Mouse (Mus musculus): ENCODE measurements around the gene Pfkfb3. TPM values are rescaled to one million over a fixed set of nuclear protein-coding genes. Genes with fewer than 3 reads are reported as not detected.
A peak's percentile ranks its signal among the peaks of the same experiment; 100 is the strongest.

Gene Pfkfb3
- polyA plus RNA-seq, 1 experiment from 2014 or later, result 9.4 TPM

- DNase-seq (ENCODE audit: low spot score) (no peak), ATAC-seq (replicated peaks; ENCODE audit: low FRiP score, low read depth) (no peak)
- TF ChIP-seq CTCF (IDR thresholded peaks at IDR 0.05; ENCODE audit: low read depth), result no peak
- H3K27ac ChIP-seq, result no peak overlapping the region
- H3K9ac ChIP-seq (ENCODE audit: low read depth, low read length), result no peak overlapping the region
- no peaks in the 10 kb centered on the region for H3K9me3 ChIP-seq (replicated peaks; ENCODE audit: low read length)
- no peaks in the 10 kb centered on the region for H3K27me3 ChIP-seq (ENCODE audit: insufficient read depth, low read length)
- H3K4me2 ChIP-seq (ENCODE audit: low read length), result no peak overlapping the region
- H3K36me3 ChIP-seq (ENCODE audit: insufficient read depth, low read length), result no peaks in the 10 kb centered on the region
- H3K4me1 ChIP-seq (replicated peaks; ENCODE audit: insufficient read depth, low read length), result no peaks in the 10 kb centered on the region
- no peak overlapping the region for H3K4me3 ChIP-seq (replicated peaks; ENCODE audit: low read depth, low read length)
- WGBS, result 60% methylated on average over 7 of the region's 7 CpGs
Observed at GRCm38 (mm10) chr2:11566241-11566640, 12.4 kb upstream of the Pfkfb3 start.

DNA sequence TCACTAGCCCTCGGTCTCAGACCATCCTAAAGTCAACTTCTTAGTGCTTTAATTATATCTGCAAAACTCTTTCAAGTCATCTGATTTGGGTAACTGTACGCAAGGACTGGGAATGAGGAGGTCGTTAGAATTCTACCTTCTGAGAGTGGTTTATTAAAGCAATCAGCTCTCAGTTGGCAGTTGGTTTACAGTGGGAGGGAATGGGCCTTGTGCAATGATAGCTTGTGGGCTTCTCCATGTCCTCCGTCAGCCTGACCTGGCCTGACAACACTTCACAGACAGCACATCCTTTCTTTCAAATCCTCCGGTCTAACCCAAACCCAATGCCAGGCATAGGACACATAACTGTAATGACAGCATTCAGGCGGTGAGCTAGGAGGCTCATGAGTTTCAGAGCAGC, 10.9 kb upstream of the Pfkfb3 start:
- H3K4me1 ChIP-seq (replicated peaks; ENCODE audit: insufficient read depth, low read length), result no peaks in the 10 kb centered on the region
- no peaks in the 10 kb centered on the region for H3K27me3 ChIP-seq (ENCODE audit: insufficient read depth, low read length)
- no peak overlapping the region for H3K27ac ChIP-seq
- H3K4me3 ChIP-seq (replicated peaks; ENCODE audit: low read depth, low read length), result no peak overlapping the region
- no peaks in the 10 kb centered on the region for H3K36me3 ChIP-seq (ENCODE audit: insufficient read depth, low read length)
- WGBS, result 82% methylated on average over 6 of the region's 6 CpGs
- H3K4me2 ChIP-seq (ENCODE audit: low read length), result no peak overlapping the region
- H3K9ac ChIP-seq (ENCODE audit: low read depth, low read length), result no peak overlapping the region
- no peak for TF ChIP-seq CTCF (IDR thresholded peaks at IDR 0.05; ENCODE audit: low read depth)
- DNase-seq (ENCODE audit: low spot score) (no peak), ATAC-seq (replicated peaks; ENCODE audit: low FRiP score, low read depth) (no peak)
- no peaks in the 10 kb centered on the region for H3K9me3 ChIP-seq (replicated peaks; ENCODE audit: low read length)

DNA sequence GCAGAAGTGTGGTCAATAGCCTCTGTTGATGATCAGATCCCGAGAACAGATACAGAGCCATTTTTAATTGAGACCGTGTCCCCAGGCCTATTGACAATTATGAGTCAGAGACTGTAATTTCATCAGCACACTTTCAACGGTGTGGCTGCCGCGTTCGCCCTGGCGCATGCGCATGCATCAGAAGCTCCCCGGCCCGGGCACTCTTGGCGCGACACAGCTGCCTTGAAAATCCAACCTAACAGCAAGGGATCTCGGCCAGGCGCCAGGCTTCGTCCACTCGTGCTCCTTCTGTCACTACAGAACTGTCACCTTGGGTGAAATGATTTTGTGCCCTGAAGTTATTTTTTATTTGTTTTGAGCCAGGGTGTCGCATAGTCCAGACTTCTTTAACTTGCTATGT, 9.4 kb upstream of the Pfkfb3 start:
- Histone ChIP-seq H3K4me1 (replicated peaks; ENCODE audit: insufficient read depth, low read length) (no peaks in the 10 kb centered on the region), H3K27me3 (ENCODE audit: insufficient read depth, low read length) (no peaks in the 10 kb centered on the region), H3K36me3 (ENCODE audit: insufficient read depth, low read length) (no peaks in the 10 kb centered on the region), H3K27ac (no peak overlapping the region), H3K9ac (ENCODE audit: low read depth, low read length) (no peak overlapping the region), H3K9me3 (replicated peaks; ENCODE audit: low read length) (no peaks in the 10 kb centered on the region), H3K4me2 (ENCODE audit: low read length) (no peak overlapping the region), H3K4me3 (replicated peaks; ENCODE audit: low read depth, low read length) (no peak overlapping the region)
- ATAC-seq (replicated peaks; ENCODE audit: low FRiP score, low read depth) (no peak), DNase-seq (ENCODE audit: low spot score) (no peak)
- no peak for TF ChIP-seq CTCF (IDR thresholded peaks at IDR 0.05; ENCODE audit: low read depth)
- 87% methylated on average over 17 of the region's 17 CpGs for WGBS

DNA sequence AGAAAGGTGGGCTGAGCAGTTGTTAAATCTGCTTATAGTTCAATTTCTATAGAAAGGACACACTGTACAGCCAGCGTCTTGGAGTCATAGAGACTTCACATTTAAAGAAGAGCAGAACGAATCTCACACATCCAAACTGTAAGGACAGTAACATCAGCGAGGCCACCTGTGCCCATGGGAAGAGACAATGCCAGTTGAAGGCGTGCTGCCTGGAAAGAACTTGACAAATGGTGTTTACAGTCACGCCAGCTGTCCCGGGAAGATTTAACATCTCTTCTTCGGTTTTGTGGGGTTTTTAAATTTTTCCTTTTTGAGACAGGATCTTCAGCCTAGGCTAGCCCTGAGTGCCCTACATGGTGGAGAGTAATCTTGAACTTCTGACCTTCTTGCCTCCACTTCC, 4.8 kb upstream of the Pfkfb3 start:
- Histone ChIP-seq H3K4me3 (replicated peaks; ENCODE audit: low read depth, low read length) (no peak overlapping the region), H3K4me1 (replicated peaks; ENCODE audit: insufficient read depth, low read length) (no peaks in the 10 kb centered on the region), H3K4me2 (ENCODE audit: low read length) (no peak overlapping the region), H3K9ac (ENCODE audit: low read depth, low read length) (no peak overlapping the region), H3K27me3 (ENCODE audit: insufficient read depth, low read length) (no peaks in the 10 kb centered on the region), H3K27ac (no peak overlapping the region), H3K36me3 (ENCODE audit: insufficient read depth, low read length) (no peaks in the 10 kb centered on the region), H3K9me3 (replicated peaks; ENCODE audit: low read length) (no peaks in the 10 kb centered on the region)
- 71% methylated on average over 7 of the region's 7 CpGs for WGBS
- ATAC-seq (replicated peaks; ENCODE audit: low FRiP score, low read depth) (no peak), DNase-seq (ENCODE audit: low spot score) (no peak)
- no peak for TF ChIP-seq CTCF (IDR thresholded peaks at IDR 0.05; ENCODE audit: low read depth)

DNA sequence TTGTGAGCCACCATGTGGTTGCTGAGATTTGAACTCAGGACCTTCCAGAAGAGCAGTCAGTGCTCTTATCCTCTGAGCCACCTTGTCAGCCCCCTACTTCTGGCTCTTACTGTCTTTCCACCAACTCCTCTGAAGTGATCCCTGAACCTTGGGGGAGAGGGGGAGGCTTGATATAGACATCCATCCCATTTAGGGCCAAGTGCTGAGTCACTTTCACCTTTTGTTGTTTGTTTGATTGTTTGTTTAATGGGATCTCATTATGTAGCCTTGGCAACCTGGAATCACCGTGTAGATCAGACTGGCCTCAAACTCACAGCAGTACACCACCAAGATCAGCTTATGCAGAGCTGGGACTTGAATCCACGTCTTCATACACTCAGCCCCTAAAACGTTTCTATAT, 3.4 kb upstream of the Pfkfb3 start:
- H3K27me3 ChIP-seq (ENCODE audit: insufficient read depth, low read length), result no peaks in the 10 kb centered on the region
- ATAC-seq (replicated peaks; ENCODE audit: low FRiP score, low read depth) (no peak), DNase-seq (ENCODE audit: low spot score) (no peak)
- WGBS, result 41% methylated on average over 3 of the region's 3 CpGs
- no peaks in the 10 kb centered on the region for H3K36me3 ChIP-seq (ENCODE audit: insufficient read depth, low read length)
- peaks cover 6% of the 10 kb centered on the region for H3K4me1 ChIP-seq (replicated peaks; ENCODE audit: insufficient read depth, low read length)
- no peak for TF ChIP-seq CTCF (IDR thresholded peaks at IDR 0.05; ENCODE audit: low read depth)
- no peak overlapping the region for H3K4me2 ChIP-seq (ENCODE audit: low read length)
- no peak overlapping the region for H3K27ac ChIP-seq
- no peak overlapping the region for H3K4me3 ChIP-seq (replicated peaks; ENCODE audit: low read depth, low read length)
- H3K9ac ChIP-seq (ENCODE audit: low read depth, low read length), result no peak overlapping the region
- H3K9me3 ChIP-seq (replicated peaks; ENCODE audit: low read length), result no peaks in the 10 kb centered on the region

- no peak overlapping the region for H3K27ac ChIP-seq
- H3K36me3 ChIP-seq (ENCODE audit: insufficient read depth, low read length), result no peaks in the 10 kb centered on the region
- H3K27me3 ChIP-seq (ENCODE audit: insufficient read depth, low read length), result no peaks in the 10 kb centered on the region
- no peak overlapping the region for H3K9ac ChIP-seq (ENCODE audit: low read depth, low read length)
- 61% methylated on average over 6 of the region's 6 CpGs for WGBS
- no peak for ATAC-seq (replicated peaks; ENCODE audit: low FRiP score, low read depth)
- no peak overlapping the region for H3K4me3 ChIP-seq (replicated peaks; ENCODE audit: low read depth, low read length)
- no peak for TF ChIP-seq CTCF (IDR thresholded peaks at IDR 0.05; ENCODE audit: low read depth)
- no peaks in the 10 kb centered on the region for H3K9me3 ChIP-seq (replicated peaks; ENCODE audit: low read length)
- H3K4me1 ChIP-seq (replicated peaks; ENCODE audit: insufficient read depth, low read length), result peaks cover 6% of the 10 kb centered on the region
- H3K4me2 ChIP-seq (ENCODE audit: low read length), result no peak overlapping the region
- no peak for DNase-seq (ENCODE audit: low spot score)
Observed at GRCm38 (mm10) chr2:11555316-11555715, 1.4 kb upstream of the Pfkfb3 start.

DNA sequence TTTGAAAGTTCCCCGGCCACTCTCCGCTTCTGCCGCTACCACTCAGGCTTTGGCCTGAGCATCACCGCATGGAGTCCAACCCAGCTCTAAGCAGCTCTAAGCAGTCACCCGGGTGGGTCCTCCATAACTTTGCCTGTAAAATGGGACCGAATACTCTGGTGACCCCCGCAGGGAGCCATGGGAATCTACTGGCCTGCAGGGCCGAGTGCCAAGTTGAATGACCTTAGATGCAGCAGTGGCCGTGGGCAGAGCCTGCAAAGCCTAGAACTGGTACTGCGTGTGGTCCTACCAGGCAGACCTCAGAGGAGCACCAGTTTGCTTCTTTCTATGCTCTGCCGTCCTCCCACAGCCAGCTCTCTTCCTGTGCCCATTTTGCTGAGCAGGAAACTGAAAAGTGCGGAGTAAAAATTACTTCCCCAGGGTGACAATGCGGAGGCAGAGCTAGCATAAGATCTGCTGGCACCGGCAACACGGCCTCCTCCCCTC, 868 bp downstream of the Pfkfb3 start:
- peaks cover 6% of the 10 kb centered on the region for H3K4me1 ChIP-seq (replicated peaks; ENCODE audit: insufficient read depth, low read length)
- H3K9ac ChIP-seq (ENCODE audit: low read depth, low read length), result peak overlapping the region; percentile 25
- no peak for TF ChIP-seq CTCF (IDR thresholded peaks at IDR 0.05; ENCODE audit: low read depth)
- H3K27me3 ChIP-seq (ENCODE audit: insufficient read depth, low read length), result no peaks in the 10 kb centered on the region
- 5% methylated on average over 15 of the region's 15 CpGs for WGBS
- no peaks in the 10 kb centered on the region for H3K36me3 ChIP-seq (ENCODE audit: insufficient read depth, low read length)
- H3K4me3 ChIP-seq (replicated peaks; ENCODE audit: low read depth, low read length), result peak overlapping the region; percentile 44
- H3K27ac ChIP-seq, result peak overlapping the region; percentile 40; the same call in 1 of the 2 replicates
- peak overlapping the region; percentile 83 for H3K4me2 ChIP-seq (ENCODE audit: low read length)
- peak; percentile 37; the same call in 1 of the 2 replicates for ATAC-seq (replicated peaks; ENCODE audit: low FRiP score, low read depth)
- no peaks in the 10 kb centered on the region for H3K9me3 ChIP-seq (replicated peaks; ENCODE audit: low read length)
- DNase-seq (ENCODE audit: low spot score), result no peak

Measured in kidney, postnatal 0 days (tissue).